ENCODE assay signal across 14 mouse cellular contexts in genomic region chr3:82364505-82364904, GRCm38 (mm10). TPM values are rescaled to one million over a fixed set of nuclear protein-coding genes. Genes with fewer than 3 reads are reported as not detected.
A peak's percentile ranks its signal among the peaks of the same experiment; 100 is the strongest.
DNase-seq lines count a peak whose midpoint lies in the region; ATAC-seq and TF ChIP-seq lines count a peak whose summit lies in the region.
"Had no signal": no experiment of that assay in that cellular context is flagged by ENCODE, and none has a peak within 500 bp of the region (broad histone marks: within the 10 kb centered on the region; RNA-seq: fewer than 3 reads in every experiment).

No protein-coding gene starts in this region.

- no peak for TF ChIP-seq POLR2A in thymus, adult 2 months (IDR thresholded peaks at IDR 0.05; ENCODE audit: control insufficient read depth, extremely low read depth, insufficient read depth, low read length, poor library complexity)

- 0 out of 2 replicates have a peak, but pooled peaks have one; percentile 4 for ATAC-seq in hindbrain, embryonic 13.5 days (ENCODE audit: low FRiP score)
- no peak for ATAC-seq in hindbrain, embryonic 14.5 days (ENCODE audit: low FRiP score)
- peak; percentile 72 for ATAC-seq in lung, postnatal 0 days
- ATAC-seq: intestine, embryonic 15.5 days had no signal

- no peaks in the 10 kb centered on the region for H3K27me3 ChIP-seq in hindbrain, embryonic 13.5 days
- no peaks in the 10 kb centered on the region for H3K27me3 ChIP-seq in hindbrain, embryonic 14.5 days (ENCODE audit: control insufficient read depth, insufficient read depth, low read length)
- H3K27me3 ChIP-seq in lung, postnatal 0 days (replicated peaks; ENCODE audit: insufficient read depth, low read length): no peaks in the 10 kb centered on the region
- H3K27me3 ChIP-seq in thymus, adult 2 months (ENCODE audit: control insufficient read depth, insufficient read depth, low read length): no peaks in the 10 kb centered on the region
- H3K27me3 ChIP-seq: intestine, embryonic 15.5 days; liver, embryonic 13.5 days; midbrain, embryonic 12.5 days; neural tube, embryonic 13.5 days had no signal

- no peak overlapping the region for H3K4me3 ChIP-seq in hindbrain, embryonic 13.5 days
- no peak overlapping the region for H3K4me3 ChIP-seq in hindbrain, embryonic 14.5 days (replicated peaks; ENCODE audit: low read length)
- no peak overlapping the region for H3K4me3 ChIP-seq in lung, postnatal 0 days (ENCODE audit: low read depth, low read length)
- H3K4me3 ChIP-seq in thymus, adult 2 months (ENCODE audit: control insufficient read depth, insufficient read depth, low read length): no peak overlapping the region
- H3K4me3 ChIP-seq: intestine, embryonic 15.5 days; liver, embryonic 13.5 days; midbrain, embryonic 12.5 days; neural tube, embryonic 13.5 days had no signal

- no peak for DNase-seq in hindbrain, embryonic 14.5 days (ENCODE audit: low spot score)
- DNase-seq in urinary bladder, postnatal 14 days (ENCODE audit: low spot score): peak; percentile 57
- DNase-seq in urinary bladder, postnatal 25 days (ENCODE audit: low spot score): no peak
- DNase-seq in lung, postnatal 0 days (ENCODE audit: low spot score): peak; percentile 73
- DNase-seq in telencephalon, adult 2 months (ENCODE audit: low read depth, low spot score): peak; percentile 86
- no peak for DNase-seq in cerebellum, postnatal 36 days
- DNase-seq in thymus, adult 2 months: no peak
- DNase-seq: adrenal gland, adult 2 months; gastrocnemius, postnatal 10 days; liver, embryonic 13.5 days had no signal

- TF ChIP-seq CTCF in lung, postnatal 0 days (IDR thresholded peaks at IDR 0.05): no peak
- TF ChIP-seq CTCF in thymus, adult 2 months (IDR thresholded peaks at IDR 0.05; ENCODE audit: borderline replicate concordance, control insufficient read depth, extremely low read depth, insufficient read depth, low read length, poor library complexity): no peak

- TF ChIP-seq EP300 in lung, postnatal 0 days (IDR thresholded peaks at IDR 0.05): peak; percentile 77

- no peak overlapping the region for H3K27ac ChIP-seq in hindbrain, embryonic 13.5 days
- H3K27ac ChIP-seq in hindbrain, embryonic 14.5 days: no peak overlapping the region
- H3K27ac ChIP-seq in lung, postnatal 0 days (ENCODE audit: low read length): no peak overlapping the region
- H3K27ac ChIP-seq in thymus, adult 2 months (ENCODE audit: control insufficient read depth, insufficient read depth, low read length): no peak overlapping the region
- H3K27ac ChIP-seq: intestine, embryonic 15.5 days; liver, embryonic 13.5 days; midbrain, embryonic 12.5 days; neural tube, embryonic 13.5 days had no signal

- H3K4me1 ChIP-seq in hindbrain, embryonic 13.5 days (replicated peaks): peaks cover 4% of the 10 kb centered on the region; the same call in 1 of the 2 replicates
- no peaks in the 10 kb centered on the region for H3K4me1 ChIP-seq in hindbrain, embryonic 14.5 days (replicated peaks; ENCODE audit: control insufficient read depth, insufficient read depth, low read length)
- H3K4me1 ChIP-seq in lung, postnatal 0 days (ENCODE audit: insufficient read depth, low read depth, low read length): no peaks in the 10 kb centered on the region
- 0 out of 2 replicates have a peak, but pooled peaks cover 2% of the 10 kb centered on the region for H3K4me1 ChIP-seq in thymus, adult 2 months (replicated peaks; ENCODE audit: control insufficient read depth, insufficient read depth, low read length)
- H3K4me1 ChIP-seq: intestine, embryonic 15.5 days; liver, embryonic 13.5 days; midbrain, embryonic 12.5 days had no signal

- H3K9me3 ChIP-seq in hindbrain, embryonic 13.5 days: no peaks in the 10 kb centered on the region
- no peaks in the 10 kb centered on the region for H3K9me3 ChIP-seq in hindbrain, embryonic 14.5 days (ENCODE audit: control insufficient read depth, low read length)
- no peaks in the 10 kb centered on the region for H3K9me3 ChIP-seq in lung, postnatal 0 days (ENCODE audit: low read length)
- H3K9me3 ChIP-seq: intestine, embryonic 15.5 days; liver, embryonic 13.5 days; midbrain, embryonic 12.5 days; neural tube, embryonic 13.5 days had no signal

- WGBS in hindbrain, embryonic 13.5 days: 91% methylated on average over 8 of the region's 8 CpGs
- 91% methylated on average over 8 of the region's 8 CpGs for WGBS in hindbrain, embryonic 14.5 days
- WGBS in lung, postnatal 0 days: 57% methylated on average over 8 of the region's 8 CpGs
- WGBS in thymus, adult 2 months: 94% methylated on average over 8 of the region's 8 CpGs

- no peak overlapping the region; the same call in 1 of the 2 replicates for H3K9ac ChIP-seq in hindbrain, embryonic 13.5 days
- H3K9ac ChIP-seq in hindbrain, embryonic 14.5 days: no peak overlapping the region
- H3K9ac ChIP-seq in lung, postnatal 0 days (replicated peaks; ENCODE audit: low read depth): no peak overlapping the region
- H3K9ac ChIP-seq: intestine, embryonic 15.5 days; liver, embryonic 13.5 days; midbrain, embryonic 12.5 days; neural tube, embryonic 13.5 days had no signal

- H3K36me3 ChIP-seq in hindbrain, embryonic 13.5 days: peaks cover 39% of the 10 kb centered on the region
- H3K36me3 ChIP-seq in hindbrain, embryonic 14.5 days (replicated peaks; ENCODE audit: control insufficient read depth, insufficient read depth): peaks cover 35% of the 10 kb centered on the region
- H3K36me3 ChIP-seq in lung, postnatal 0 days (ENCODE audit: insufficient read depth, low read length): no peaks in the 10 kb centered on the region
- no peaks in the 10 kb centered on the region for H3K36me3 ChIP-seq in thymus, adult 2 months (ENCODE audit: control insufficient read depth, insufficient read depth, low read length)
- H3K36me3 ChIP-seq: intestine, embryonic 15.5 days; liver, embryonic 13.5 days had no signal

- no peak overlapping the region for H3K4me2 ChIP-seq in hindbrain, embryonic 13.5 days
- H3K4me2 ChIP-seq in hindbrain, embryonic 14.5 days (replicated peaks): no peak overlapping the region
- H3K4me2 ChIP-seq in lung, postnatal 0 days (replicated peaks; ENCODE audit: low read depth, low read length): no peak overlapping the region
- H3K4me2 ChIP-seq: intestine, embryonic 15.5 days; liver, embryonic 13.5 days; midbrain, embryonic 12.5 days; neural tube, embryonic 13.5 days had no signal

RNA-seq across cellular contexts. Expression of gene Map9, which starts 6.7 kb away (rescaled TPM):
- polyA plus RNA-seq in hindbrain, embryonic 13.5 days (2015; fragmentation: Nextera tagmentation; extraction: Ambion mirVana): 46.1 and 47.1 TPM in 2 replicates
- 68.3 and 96.6 TPM in 2 replicates for polyA plus RNA-seq in hindbrain, embryonic 14.5 days (2014; fragmentation: Nextera tagmentation; extraction: Ambion mirVana)
- polyA plus RNA-seq in lung, postnatal 0 days (2015; fragmentation: Nextera tagmentation; extraction: Ambion mirVana): 5.2 and 6.0 TPM in 2 replicates
- polyA plus RNA-seq in thymus, adult 2 months (2012; rRNA removed): 0.40 and 0.49 TPM in 2 replicates

Comparison
In these comparisons a context has a peak if more than half of its experiments do, and no peak if none do; other contexts are left out.
1. DNase-seq: peak in urinary bladder, postnatal 14 days (single experiment), lung, postnatal 0 days (single experiment) and telencephalon, adult 2 months (single experiment); none in hindbrain, embryonic 14.5 days (single experiment), urinary bladder, postnatal 25 days (single experiment), cerebellum, postnatal 36 days (0 of 2) and thymus, adult 2 months (single experiment).